Mouse (Mus musculus) monocyte, adult 59 days (primary cell): ENCODE measurements around the gene Gm20817. TPM values are rescaled to one million over a fixed set of nuclear protein-coding genes. Genes with fewer than 3 reads are reported as not detected.

Source experiments
- total RNA-seq, 2 experiments: library from RNA; stranded (reverse); gene quantifications; one replicate each; pipeline ENCODE4 v1.2.4; 2023

Gm20817 gene
- total RNA-seq = not detected

GRCm38 (mm10) chrY:68832628-68833027, at the start of gene Gm20817:
TSS of gene Gm20817 (minus strand) at chrY:68832728.

